Mouse (Mus musculus) heart, adult 2 months (tissue): Measurements from ENCODE around the gene Myh7b.

Experiments
- CTCF ChIP-seq: fragments of 200-600 bp; IDR thresholded peaks from 2 replicates; pipeline ENCODE4 v1.8.1; 2022; ENCODE audit warnings: antibody characterized with exemption, mild to moderate bottlenecking, moderate library complexity
- EP300 ChIP-seq: fragments of 200-500 bp; IDR thresholded peaks from 2 replicates; pipeline ENCODE4 v1.6.1; 2011; ENCODE audit warnings: low read depth, low read length, control low read depth; ENCODE audit not compliant: insufficient read depth
- POLR2A ChIP-seq: fragments of 200-500 bp; IDR thresholded peaks from 2 replicates; pipeline ENCODE4 v1.6.1; 2011; ENCODE audit warnings: mild to moderate bottlenecking, low read depth, low read length, control low read depth; ENCODE audit not compliant: insufficient read depth

GRCm38 (mm10) chr2:155588136-155588535, 22.9 kb upstream of the Myh7b start:
- TF ChIP-seq POLR2A (no peak), CTCF (no peak), EP300 (no peak)
